8 mouse cellular contexts compared by ENCODE assay signal in genomic region chr13:104817696-104818095, GRCm38 (mm10). TPM values are rescaled to one million over a fixed set of nuclear protein-coding genes. Genes with fewer than 3 reads are reported as not detected.
DNase-seq lines count a peak whose midpoint lies in the region; ATAC-seq and TF ChIP-seq lines count a peak whose summit lies in the region.

No protein-coding gene starts in this region.

- no peaks in the 10 kb centered on the region for H3K36me3 ChIP-seq in C2C12 (ENCODE audit: control insufficient read depth, insufficient read depth)
- H3K36me3 ChIP-seq in forebrain, embryonic 13.5 days (ENCODE audit: poor library complexity, severe bottlenecking): no peaks in the 10 kb centered on the region
- H3K36me3 ChIP-seq in limb, embryonic 15.5 days: peaks cover 2% of the 10 kb centered on the region; the same call in 1 of the 2 replicates
- H3K36me3 ChIP-seq in small intestine, adult 2 months (ENCODE audit: control insufficient read depth, insufficient read depth, low read length): no peaks in the 10 kb centered on the region

- peaks cover 60% of the 10 kb centered on the region for H3K79me2 ChIP-seq in C2C12 (ENCODE audit: control insufficient read depth, insufficient read depth)

- DNase-seq in cerebellum, adult 2 months: no peak
- DNase-seq in cerebellum, adult 11 months: no peak
- no peak for DNase-seq in right cerebral cortex, postnatal 4 days
- no peak for DNase-seq in retina, postnatal 1 day

- H3K9ac ChIP-seq in forebrain, embryonic 13.5 days: peak overlapping the region; percentile 89
- peak overlapping the region; percentile 72 for H3K9ac ChIP-seq in limb, embryonic 15.5 days

- peaks cover 6% of the 10 kb centered on the region for H3K79me3 ChIP-seq in C2C12 (ENCODE audit: low read depth)

- no peak overlapping the region for H3K27ac ChIP-seq in cerebellum, adult 2 months (ENCODE audit: insufficient read depth, low read length)
- H3K27ac ChIP-seq in forebrain, embryonic 13.5 days: no peak overlapping the region
- no peak overlapping the region for H3K27ac ChIP-seq in limb, embryonic 15.5 days
- H3K27ac ChIP-seq in small intestine, adult 2 months (ENCODE audit: insufficient read depth, low read depth, low read length): peak overlapping the region; percentile 78

- H3K27me3 ChIP-seq in cerebellum, adult 2 months (ENCODE audit: control insufficient read depth, insufficient read depth, low read length): no peaks in the 10 kb centered on the region
- no peaks in the 10 kb centered on the region for H3K27me3 ChIP-seq in C2C12 (ENCODE audit: control insufficient read depth, insufficient read depth, insufficient read length)
- no peaks in the 10 kb centered on the region for H3K27me3 ChIP-seq in forebrain, embryonic 13.5 days
- no peaks in the 10 kb centered on the region for H3K27me3 ChIP-seq in limb, embryonic 15.5 days
- H3K27me3 ChIP-seq in small intestine, adult 2 months (ENCODE audit: control insufficient read depth, insufficient read depth, low read length): no peaks in the 10 kb centered on the region

- H3K9me3 ChIP-seq in forebrain, embryonic 13.5 days (replicated peaks): no peaks in the 10 kb centered on the region
- no peaks in the 10 kb centered on the region for H3K9me3 ChIP-seq in limb, embryonic 15.5 days

- no peak for TF ChIP-seq CTCF in cerebellum, adult 2 months (IDR thresholded peaks at IDR 0.05; ENCODE audit: borderline replicate concordance, insufficient read depth, low read depth, low read length)
- no peak for TF ChIP-seq CTCF in C2C12 (IDR thresholded peaks at IDR 0.05; ENCODE audit: control insufficient read depth, insufficient read depth, insufficient read length)
- no peak for TF ChIP-seq CTCF in small intestine, adult 2 months (IDR thresholded peaks at IDR 0.05; ENCODE audit: extremely low read depth, insufficient read length, insufficient replicate concordance, low read depth, low read length)

- H3K4me1 ChIP-seq in cerebellum, adult 2 months (ENCODE audit: control insufficient read depth, insufficient read depth, low read length): no peaks in the 10 kb centered on the region; the same call in 1 of the 2 replicates
- peaks cover 35% of the 10 kb centered on the region for H3K4me1 ChIP-seq in forebrain, embryonic 13.5 days
- H3K4me1 ChIP-seq in limb, embryonic 15.5 days: peaks cover 19% of the 10 kb centered on the region
- H3K4me1 ChIP-seq in small intestine, adult 2 months (ENCODE audit: control insufficient read depth, insufficient read depth, insufficient read length, low read length): no peaks in the 10 kb centered on the region; the same call in 1 of the 2 replicates

- peak overlapping the region; percentile 73 for H3K4me2 ChIP-seq in forebrain, embryonic 13.5 days
- peak overlapping the region; percentile 57 for H3K4me2 ChIP-seq in limb, embryonic 15.5 days

- WGBS in cerebellum, adult 2 months: 55% methylated on average over 12 of the region's 12 CpGs
- 59% methylated on average over 12 of the region's 12 CpGs for WGBS in forebrain, embryonic 13.5 days
- 47% methylated on average over 12 of the region's 12 CpGs for WGBS in limb, embryonic 15.5 days
- WGBS in small intestine, adult 2 months: 10% methylated on average over 12 of the region's 12 CpGs

- no peak for TF ChIP-seq POLR2A in cerebellum, adult 2 months (IDR thresholded peaks at IDR 0.05; ENCODE audit: borderline replicate concordance, insufficient read depth, low read length)
- no peak for TF ChIP-seq POLR2A in small intestine, adult 2 months (IDR thresholded peaks at IDR 0.05; ENCODE audit: low read depth, low read length)

- no peak for ATAC-seq in forebrain, embryonic 13.5 days
- no peak for ATAC-seq in limb, embryonic 15.5 days (ENCODE audit: insufficient number of reproducible peaks, low FRiP score, low TSS enrichment, low read depth)

- H3ac ChIP-seq in C2C12 (ENCODE audit: control insufficient read depth, insufficient read length, low read depth): peak overlapping the region; percentile 88

- H3K4me3 ChIP-seq in cerebellum, adult 2 months (replicated peaks; ENCODE audit: insufficient read depth, low read depth, low read length): peak overlapping the region; percentile 80
- H3K4me3 ChIP-seq in C2C12 (ENCODE audit: insufficient read depth, poor library complexity, severe bottlenecking): peak overlapping the region; percentile 83
- H3K4me3 ChIP-seq in forebrain, embryonic 13.5 days: peak overlapping the region; percentile 77
- peak overlapping the region; percentile 71 for H3K4me3 ChIP-seq in limb, embryonic 15.5 days
- peak overlapping the region; percentile 41 for H3K4me3 ChIP-seq in small intestine, adult 2 months (ENCODE audit: low read depth, low read length)

TF ChIP-seq in C2C12, 6 proteins besides CTCF, POLR2A, EP300 and RAD21:
- TF ChIP-seq USF1 (IDR thresholded peaks at IDR 0.05; ENCODE audit: low read depth) (no peak), CEBPB (IDR thresholded peaks at IDR 0.05; ENCODE audit: low read depth) (no peak), FOSL1 (IDR thresholded peaks at IDR 0.05; ENCODE audit: insufficient read depth, low read length, poor library complexity, severe bottlenecking) (no peak), MAX (IDR thresholded peaks at IDR 0.05) (no peak), MYOD1 (IDR thresholded peaks at IDR 0.05; ENCODE audit: control insufficient read depth, insufficient read length, low read depth) (no peak), MYOG (IDR thresholded peaks at IDR 0.05; ENCODE audit: control insufficient read depth, extremely low read depth, insufficient read length) (no peak)

RNA-seq across cellular contexts. Expression of gene Cwc27, which starts 0.8 kb away (rescaled TPM):
- 15.2 and 16.4 TPM in 2 replicates for polyA plus RNA-seq in cerebellum, adult 2 months (2012; rRNA removed)
- 5.1 TPM for polyA plus RNA-seq in C2C12 (2012; fragmentation: generic; extraction: Trizol)
- 32.7 and 35.0 TPM in 2 replicates for polyA plus RNA-seq in forebrain, embryonic 13.5 days (2015; fragmentation: Nextera tagmentation; extraction: Ambion mirVana)
- polyA plus RNA-seq in limb, embryonic 15.5 days (2015; fragmentation: Nextera tagmentation; extraction: Ambion mirVana): 24.4 and 26.7 TPM in 2 replicates
- polyA plus RNA-seq in small intestine, adult 2 months (2012; rRNA removed): 0.37 and 0.42 TPM in 2 replicates

RNA-seq across cellular contexts. Expression of gene Srek1ip1, which starts 25.4 kb away (rescaled TPM):
- 16.7 and 16.8 TPM in 2 replicates for polyA plus RNA-seq in cerebellum, adult 2 months (2012; rRNA removed)
- polyA plus RNA-seq in C2C12 (2012; fragmentation: generic; extraction: Trizol): 6.9 TPM
- 23.4 and 23.5 TPM in 2 replicates for polyA plus RNA-seq in forebrain, embryonic 13.5 days (2015; fragmentation: Nextera tagmentation; extraction: Ambion mirVana)
- polyA plus RNA-seq in limb, embryonic 15.5 days (2015; fragmentation: Nextera tagmentation; extraction: Ambion mirVana): 20.0 and 21.7 TPM in 2 replicates
- polyA plus RNA-seq in small intestine, adult 2 months (2012; rRNA removed): 3.0 and 4.0 TPM in 2 replicates

RNA-seq across cellular contexts. Expression of gene Shisal2b, which starts 46.0 kb away (rescaled TPM):
- 0.13 and 0.23 TPM in 2 replicates for polyA plus RNA-seq in cerebellum, adult 2 months (2012; rRNA removed)
- not detected for polyA plus RNA-seq in C2C12 (2012; fragmentation: generic; extraction: Trizol)
- 0.30 and 0.38 TPM in 2 replicates for polyA plus RNA-seq in forebrain, embryonic 13.5 days (2015; fragmentation: Nextera tagmentation; extraction: Ambion mirVana)
- polyA plus RNA-seq in limb, embryonic 15.5 days (2015; fragmentation: Nextera tagmentation; extraction: Ambion mirVana): 0.26 and 0.78 TPM in 2 replicates
- polyA plus RNA-seq in small intestine, adult 2 months (2012; rRNA removed): 0.11 and 0.28 TPM in 2 replicates
